Mouse (Mus musculus) lung, postnatal 0 days (tissue): ENCODE measurements around the gene Ints3.

ENCODE experiments used
- CTCF ChIP-seq: IDR thresholded peaks from 2 replicates; pipeline ENCODE4 v1.5.1; 2016; ENCODE audit warnings: antibody characterized with exemption, mild to moderate bottlenecking
- EP300 ChIP-seq: IDR thresholded peaks from 2 replicates; pipeline ENCODE4 v1.6.1; 2016; ENCODE audit warnings: antibody characterized with exemption, mild to moderate bottlenecking, control low read depth

- TF ChIP-seq CTCF, result no peak
- TF ChIP-seq EP300, result no peak
These were observed 7.3 kb upstream of the Ints3 start for GRCm38 (mm10) chr3:90440756-90441155.
